ENCODE assay signal across 27 mouse cellular contexts in the genomic region with DNA sequence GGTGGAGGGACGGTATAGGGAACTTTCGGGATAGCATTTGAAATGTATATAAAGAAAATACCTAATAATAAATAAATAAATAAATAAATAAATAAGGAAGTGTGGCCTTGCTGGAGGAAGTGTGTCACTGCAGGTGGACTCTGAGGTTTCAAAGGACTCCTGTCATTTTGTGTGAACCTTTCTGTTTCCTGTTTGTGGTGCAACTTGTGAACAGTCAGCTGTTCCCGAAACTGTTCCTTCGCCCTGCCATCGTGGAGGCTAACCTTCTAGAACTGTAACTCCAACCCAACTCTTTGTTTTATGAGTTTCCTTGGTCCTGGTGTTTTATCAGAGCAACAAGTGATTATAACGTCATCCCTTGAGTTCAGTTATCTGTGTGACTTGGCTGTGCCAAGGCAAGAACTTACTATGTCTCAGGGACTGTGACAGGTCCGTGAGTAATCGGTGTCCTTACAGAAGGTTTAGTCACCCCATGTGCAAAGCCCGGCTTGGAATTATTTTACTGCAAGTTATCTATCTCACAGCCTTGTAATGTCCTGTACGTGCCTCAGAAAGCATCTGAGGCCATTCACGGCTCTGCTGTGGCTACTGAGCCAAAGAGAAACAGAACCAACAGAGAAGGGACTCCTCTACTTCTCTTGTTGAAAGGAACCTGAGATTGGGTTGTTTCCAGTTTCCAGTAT.
DNase-seq lines count a peak whose midpoint lies in the region; ATAC-seq and TF ChIP-seq lines count a peak whose summit lies in the region.
"Had no signal": no experiment of that assay in that cellular context is flagged by ENCODE, and none has a peak within 500 bp of the region (broad histone marks: within the 10 kb centered on the region; RNA-seq: fewer than 3 reads in every experiment).

No protein-coding gene starts in this region.

- WGBS in kidney, embryonic 15.5 days: 92% methylated on average over 11 of the region's 11 CpGs
- 95% methylated on average over 11 of the region's 11 CpGs for WGBS in hindbrain, embryonic 16.5 days

- no peaks in the 10 kb centered on the region for H3K9me3 ChIP-seq in kidney, embryonic 15.5 days (replicated peaks)
- H3K9me3 ChIP-seq in hindbrain, embryonic 16.5 days (ENCODE audit: control insufficient read depth, low read length): no peaks in the 10 kb centered on the region
- H3K9me3 ChIP-seq: forebrain, embryonic 15.5 days; heart, embryonic 15.5 days; hindbrain, embryonic 13.5 days; limb, embryonic 12.5 days; liver, embryonic 15.5 days; midbrain, embryonic 12.5 days; neural tube, embryonic 13.5 days had no signal

- H3K79me2 ChIP-seq in C2C12 (ENCODE audit: control insufficient read depth, insufficient read depth): no peaks in the 10 kb centered on the region

- no peaks in the 10 kb centered on the region for H3K79me3 ChIP-seq in C2C12 (ENCODE audit: low read depth)

- no peaks in the 10 kb centered on the region for H3K36me3 ChIP-seq in C2C12 (ENCODE audit: control insufficient read depth, insufficient read depth)
- no peaks in the 10 kb centered on the region for H3K36me3 ChIP-seq in kidney, embryonic 15.5 days
- no peaks in the 10 kb centered on the region for H3K36me3 ChIP-seq in hindbrain, embryonic 16.5 days (ENCODE audit: control insufficient read depth, insufficient read depth, low read length)
- H3K36me3 ChIP-seq: forebrain, embryonic 15.5 days; heart, embryonic 15.5 days; hindbrain, embryonic 13.5 days; limb, embryonic 12.5 days; liver, embryonic 15.5 days; midbrain, embryonic 12.5 days; neural tube, embryonic 13.5 days had no signal

- H3K9ac ChIP-seq in kidney, embryonic 15.5 days: no peak overlapping the region
- H3K9ac ChIP-seq in hindbrain, embryonic 16.5 days (ENCODE audit: low read depth, low read length): no peak overlapping the region
- H3K9ac ChIP-seq: forebrain, embryonic 15.5 days; heart, embryonic 15.5 days; hindbrain, embryonic 13.5 days; limb, embryonic 12.5 days; liver, embryonic 15.5 days; lung, embryonic 14.5 days; midbrain, embryonic 12.5 days; neural tube, embryonic 13.5 days had no signal

- TF ChIP-seq CTCF in C2C12 (IDR thresholded peaks at IDR 0.05; ENCODE audit: control insufficient read depth, insufficient read depth, insufficient read length): no peak

- H3ac ChIP-seq in C2C12 (ENCODE audit: control insufficient read depth, insufficient read length, low read depth): no peak overlapping the region

- H3K27ac ChIP-seq in kidney, embryonic 15.5 days: no peak overlapping the region
- no peak overlapping the region for H3K27ac ChIP-seq in hindbrain, embryonic 16.5 days (ENCODE audit: low read depth, low read length)
- H3K27ac ChIP-seq: forebrain, embryonic 15.5 days; heart, embryonic 15.5 days; hindbrain, embryonic 13.5 days; layer of hippocampus, adult 2 months; left cerebral cortex, adult 2 months; limb, embryonic 12.5 days; liver, embryonic 15.5 days; midbrain, embryonic 12.5 days; neural tube, embryonic 13.5 days had no signal

- peak; percentile 70 to 84 for DNase-seq in adrenal gland, adult (ENCODE audit: inconsistent age in 2 of 2, low spot score in 1 of 2)
- DNase-seq in adrenal gland, postnatal 4 days (ENCODE audit: low spot score in 2 of 2): no peak
- DNase-seq in adrenal gland, postnatal 14 days: peak; percentile 53
- DNase-seq in embryo, embryonic 9.5 days (ENCODE audit: extremely low spot score): no peak
- DNase-seq: cerebellum, adult 2 months; cerebellum, postnatal 14 days; gastrocnemius, postnatal 36 days; heart, postnatal 36 days; kidney, adult 18-20 months; kidney, postnatal 36 days; lung, embryonic 14.5 days; lung, postnatal 14 days had no signal

- no peaks in the 10 kb centered on the region for H3K4me1 ChIP-seq in kidney, embryonic 15.5 days
- H3K4me1 ChIP-seq in hindbrain, embryonic 16.5 days (ENCODE audit: control insufficient read depth, insufficient read depth, low read depth, low read length): no peaks in the 10 kb centered on the region
- H3K4me1 ChIP-seq: forebrain, embryonic 15.5 days; heart, embryonic 15.5 days; hindbrain, embryonic 13.5 days; liver, embryonic 15.5 days; midbrain, embryonic 12.5 days; neural tube, embryonic 13.5 days had no signal

- H3K27me3 ChIP-seq in C2C12 (ENCODE audit: control insufficient read depth, insufficient read depth, insufficient read length): no peaks in the 10 kb centered on the region
- H3K27me3 ChIP-seq in kidney, embryonic 15.5 days: no peaks in the 10 kb centered on the region
- no peaks in the 10 kb centered on the region for H3K27me3 ChIP-seq in hindbrain, embryonic 16.5 days (replicated peaks; ENCODE audit: control insufficient read depth, insufficient read depth, low read length)
- H3K27me3 ChIP-seq: forebrain, embryonic 15.5 days; heart, embryonic 15.5 days; hindbrain, embryonic 13.5 days; limb, embryonic 12.5 days; liver, embryonic 15.5 days; midbrain, embryonic 12.5 days; neural tube, embryonic 13.5 days had no signal

- H3K4me3 ChIP-seq in C2C12 (ENCODE audit: insufficient read depth, poor library complexity, severe bottlenecking): no peak overlapping the region
- no peak overlapping the region for H3K4me3 ChIP-seq in kidney, embryonic 15.5 days (replicated peaks)
- no peak overlapping the region for H3K4me3 ChIP-seq in hindbrain, embryonic 16.5 days (ENCODE audit: low read length)
- H3K4me3 ChIP-seq: forebrain, embryonic 15.5 days; heart, embryonic 15.5 days; hindbrain, embryonic 13.5 days; layer of hippocampus, adult 2 months; left cerebral cortex, adult 2 months; limb, embryonic 12.5 days; liver, embryonic 15.5 days; midbrain, embryonic 12.5 days; neural tube, embryonic 13.5 days had no signal

- H3K4me2 ChIP-seq in kidney, embryonic 15.5 days: no peak overlapping the region
- H3K4me2 ChIP-seq in hindbrain, embryonic 16.5 days (ENCODE audit: low read length): no peak overlapping the region
- H3K4me2 ChIP-seq: forebrain, embryonic 15.5 days; heart, embryonic 15.5 days; hindbrain, embryonic 13.5 days; limb, embryonic 12.5 days; liver, embryonic 15.5 days; lung, embryonic 14.5 days; midbrain, embryonic 12.5 days; neural tube, embryonic 13.5 days had no signal

- peak; percentile 54 to 69; a peak in 3 of 4 replicates for ATAC-seq in hematopoietic stem cell, adult 5-6 weeks (replicated peaks in 1 of 2; ENCODE audit: insufficient read depth in 1 of 2, low FRiP score in 2 of 2, low TSS enrichment in 1 of 2, low read depth in 1 of 2, poor library complexity in 2 of 2, severe bottlenecking in 2 of 2)
- ATAC-seq in kidney, embryonic 15.5 days (replicated peaks; ENCODE audit: low FRiP score): no peak
- no peak for ATAC-seq in hindbrain, embryonic 16.5 days
- ATAC-seq: activated CD4-positive, CD25-positive, alpha-beta regulatory T cell, adult 4 months; CD4-positive, CD25-positive, alpha-beta regulatory T cell, adult 4 months; forebrain, embryonic 15.5 days had no signal

TF ChIP-seq in C2C12, 6 proteins besides CTCF, POLR2A, EP300 and RAD21:
- TF ChIP-seq MYOD1 (IDR thresholded peaks at IDR 0.05; ENCODE audit: control insufficient read depth, insufficient read length, low read depth): no peak
- TF ChIP-seq CEBPB (IDR thresholded peaks at IDR 0.05; ENCODE audit: low read depth): no peak
- TF ChIP-seq MAX (IDR thresholded peaks at IDR 0.05): peak; percentile 24
- TF ChIP-seq MYOG (IDR thresholded peaks at IDR 0.05; ENCODE audit: control insufficient read depth, extremely low read depth, insufficient read length): no peak
- TF ChIP-seq FOSL1 (IDR thresholded peaks at IDR 0.05; ENCODE audit: insufficient read depth, low read length, poor library complexity, severe bottlenecking): peak; percentile 69
- no peak for TF ChIP-seq USF1 (IDR thresholded peaks at IDR 0.05; ENCODE audit: low read depth)

Comparison
In these comparisons a context has a peak if more than half of its experiments do, and no peak if none do; other contexts are left out.
1. DNase-seq: peak in adrenal gland, adult (2 of 2) and adrenal gland, postnatal 14 days (single experiment); none in adrenal gland, postnatal 4 days (0 of 2) and embryo, embryonic 9.5 days (single experiment).
2. ATAC-seq: peak in hematopoietic stem cell, adult 5-6 weeks (2 of 2); none in kidney, embryonic 15.5 days (single experiment) and hindbrain, embryonic 16.5 days (single experiment).